Mouse (Mus musculus) olfactory bulb, adult 2 months (tissue): ENCODE data around the gene Rpl37.

Source experiments
- CTCF ChIP-seq: fragments of 200-500 bp; IDR thresholded peaks from 2 replicates; pipeline ENCODE4 v1.5.1; 2012; ENCODE audit warnings: low read depth, mild to moderate bottlenecking, low read length, moderate library complexity; ENCODE audit not compliant: insufficient read depth
- POLR2A ChIP-seq: fragments of 200-500 bp; IDR thresholded peaks from 2 replicates; pipeline ENCODE4 v1.6.1; 2012; ENCODE audit warnings: mild to moderate bottlenecking, low read depth, low read length, moderate library complexity; ENCODE audit not compliant: insufficient read depth

DNA sequence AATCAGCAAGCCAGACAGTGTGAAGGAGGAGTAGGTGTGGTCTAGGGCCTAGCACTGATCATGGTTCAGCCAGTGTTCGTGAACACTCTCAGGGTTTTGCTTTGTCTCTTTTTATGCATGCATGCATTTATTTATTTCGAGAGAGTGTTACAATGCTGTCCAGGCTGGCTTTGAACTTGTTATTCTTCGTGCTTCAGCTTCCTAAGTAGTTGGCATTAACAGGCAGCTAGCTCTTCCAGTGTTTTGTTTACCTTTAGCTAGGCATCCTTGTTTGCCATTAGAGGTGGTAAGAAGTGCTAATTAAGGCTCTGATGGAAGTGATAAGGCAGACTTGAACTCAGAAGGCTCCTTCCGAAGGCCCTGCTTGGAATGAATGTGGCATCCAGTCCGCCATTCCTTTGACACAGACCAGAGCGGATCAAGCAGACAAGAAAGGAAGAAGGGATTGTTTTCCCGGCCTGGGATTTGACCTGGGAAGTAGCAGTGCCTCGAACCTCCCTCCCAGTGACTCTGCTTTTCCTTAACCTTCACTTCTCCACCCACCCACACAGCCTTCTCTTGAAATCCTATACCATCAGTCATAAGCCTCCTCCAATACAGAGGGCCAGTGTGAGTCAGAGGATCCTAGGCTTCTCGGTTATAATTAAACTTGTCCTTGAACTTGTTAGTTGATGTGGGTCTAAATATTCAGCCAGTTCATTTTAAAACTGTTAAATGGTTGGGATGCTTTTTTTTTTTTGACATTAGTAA lies 28.9 kb downstream of the Rpl37 start:
- TF ChIP-seq POLR2A (no peak), CTCF (no peak)
